Comparison of ENCODE assay signal across 22 mouse cellular contexts in genomic region chr1:103796337-103796736, GRCm38 (mm10).
DNase-seq lines count a peak whose midpoint lies in the region; ATAC-seq and TF ChIP-seq lines count a peak whose summit lies in the region.
"Had no signal": no experiment of that assay in that cellular context is flagged by ENCODE, and none has a peak within 500 bp of the region (broad histone marks: within the 10 kb centered on the region; RNA-seq: fewer than 3 reads in every experiment).

No protein-coding gene starts in this region.

- H3K36me3 ChIP-seq in forebrain, embryonic 14.5 days (ENCODE audit: control insufficient read depth, insufficient read depth, low read length), result no peaks in the 10 kb centered on the region
- no peaks in the 10 kb centered on the region for H3K36me3 ChIP-seq in forebrain, embryonic 11.5 days (ENCODE audit: control insufficient read depth, insufficient read depth, low read length)
- no peaks in the 10 kb centered on the region for H3K36me3 ChIP-seq in kidney, postnatal 0 days (ENCODE audit: insufficient read depth, low read length)
- H3K36me3 ChIP-seq in midbrain, embryonic 14.5 days (ENCODE audit: control insufficient read depth, insufficient read depth, low read length), result no peaks in the 10 kb centered on the region
- no peaks in the 10 kb centered on the region for H3K36me3 ChIP-seq in midbrain, embryonic 13.5 days
- H3K36me3 ChIP-seq: embryonic facial prominence, embryonic 12.5 days; embryonic facial prominence, embryonic 15.5 days; forebrain, embryonic 12.5 days; heart, embryonic 12.5 days; heart, embryonic 15.5 days; hindbrain, embryonic 10.5 days; hindbrain, embryonic 13.5 days had no signal

- peak; percentile 7 for DNase-seq in forebrain, embryonic 14.5 days (ENCODE audit: low spot score)
- DNase-seq in forebrain, embryonic 11.5 days (ENCODE audit: low spot score), result no peak
- DNase-seq in kidney, postnatal 0 days (ENCODE audit: low spot score), result peak; percentile 5
- DNase-seq in kidney, adult 11 months, result no peak
- peak; percentile 52 for DNase-seq in midbrain, embryonic 14.5 days
- DNase-seq: adrenal gland, adult 8-10 months; adrenal gland, postnatal 25 days; cerebellum, adult 18-20 months; cerebellum, adult 9-10 months; gastrocnemius, postnatal 25 days; heart, adult 18-20 months; heart, postnatal 10 days; heart, postnatal 36 days had no signal

- no peak overlapping the region for H3K9ac ChIP-seq in forebrain, embryonic 14.5 days (ENCODE audit: low read length)
- H3K9ac ChIP-seq in forebrain, embryonic 11.5 days (ENCODE audit: low read length), result no peak overlapping the region
- no peak overlapping the region for H3K9ac ChIP-seq in kidney, postnatal 0 days (ENCODE audit: low read depth, low read length)
- no peak overlapping the region for H3K9ac ChIP-seq in midbrain, embryonic 14.5 days (replicated peaks; ENCODE audit: low read length)
- no peak overlapping the region for H3K9ac ChIP-seq in midbrain, embryonic 13.5 days (replicated peaks)
- H3K9ac ChIP-seq: embryonic facial prominence, embryonic 12.5 days; embryonic facial prominence, embryonic 15.5 days; forebrain, embryonic 12.5 days; heart, embryonic 12.5 days; heart, embryonic 15.5 days; hindbrain, embryonic 13.5 days had no signal

- no peaks in the 10 kb centered on the region for H3K27me3 ChIP-seq in forebrain, embryonic 14.5 days (replicated peaks; ENCODE audit: control insufficient read depth, insufficient read depth, low read length)
- no peaks in the 10 kb centered on the region for H3K27me3 ChIP-seq in forebrain, embryonic 11.5 days (ENCODE audit: control insufficient read depth, insufficient read depth, low read length)
- no peaks in the 10 kb centered on the region for H3K27me3 ChIP-seq in kidney, postnatal 0 days (ENCODE audit: insufficient read depth, low read length)
- H3K27me3 ChIP-seq in midbrain, embryonic 14.5 days (ENCODE audit: control insufficient read depth, insufficient read depth, low read length), result no peaks in the 10 kb centered on the region
- no peaks in the 10 kb centered on the region for H3K27me3 ChIP-seq in midbrain, embryonic 13.5 days
- H3K27me3 ChIP-seq: embryonic facial prominence, embryonic 12.5 days; embryonic facial prominence, embryonic 15.5 days; forebrain, embryonic 12.5 days; heart, embryonic 12.5 days; heart, embryonic 15.5 days; hindbrain, embryonic 13.5 days had no signal

- no peak for ATAC-seq in forebrain, embryonic 14.5 days
- ATAC-seq in forebrain, embryonic 11.5 days (replicated peaks; ENCODE audit: low FRiP score), result no peak
- ATAC-seq in kidney, postnatal 0 days (replicated peaks; ENCODE audit: low FRiP score, low read depth), result no peak
- ATAC-seq in midbrain, embryonic 14.5 days (ENCODE audit: low FRiP score, low TSS enrichment), result no peak
- no peak for ATAC-seq in midbrain, embryonic 13.5 days
- ATAC-seq: activated CD4-positive, CD25-positive, alpha-beta regulatory T cell, adult 4 months had no signal

- no peak overlapping the region for H3K27ac ChIP-seq in forebrain, embryonic 14.5 days (ENCODE audit: low read depth, low read length)
- H3K27ac ChIP-seq in forebrain, embryonic 11.5 days (ENCODE audit: low read depth, low read length), result no peak overlapping the region
- no peak overlapping the region for H3K27ac ChIP-seq in kidney, postnatal 0 days
- no peak overlapping the region for H3K27ac ChIP-seq in midbrain, embryonic 14.5 days (replicated peaks; ENCODE audit: low read depth, low read length)
- no peak overlapping the region for H3K27ac ChIP-seq in midbrain, embryonic 13.5 days
- H3K27ac ChIP-seq: embryonic facial prominence, embryonic 12.5 days; embryonic facial prominence, embryonic 15.5 days; forebrain, embryonic 12.5 days; heart, embryonic 15.5 days; hindbrain, embryonic 10.5 days; hindbrain, embryonic 13.5 days had no signal

- H3K4me1 ChIP-seq in forebrain, embryonic 14.5 days (ENCODE audit: control insufficient read depth, insufficient read depth, low read length), result no peaks in the 10 kb centered on the region
- H3K4me1 ChIP-seq in forebrain, embryonic 11.5 days (replicated peaks; ENCODE audit: control insufficient read depth, insufficient read depth, low read length), result no peaks in the 10 kb centered on the region
- no peaks in the 10 kb centered on the region for H3K4me1 ChIP-seq in kidney, postnatal 0 days (replicated peaks; ENCODE audit: insufficient read depth, low read length)
- no peaks in the 10 kb centered on the region for H3K4me1 ChIP-seq in midbrain, embryonic 14.5 days (ENCODE audit: control insufficient read depth, insufficient read depth, low read length)
- no peaks in the 10 kb centered on the region for H3K4me1 ChIP-seq in midbrain, embryonic 13.5 days (replicated peaks)
- H3K4me1 ChIP-seq: embryonic facial prominence, embryonic 12.5 days; embryonic facial prominence, embryonic 15.5 days; forebrain, embryonic 12.5 days; heart, embryonic 12.5 days; heart, embryonic 15.5 days; hindbrain, embryonic 10.5 days; hindbrain, embryonic 13.5 days had no signal

- TF ChIP-seq CTCF in kidney, postnatal 0 days (IDR thresholded peaks at IDR 0.05; ENCODE audit: low read depth), result peak; percentile 31

- H3K4me3 ChIP-seq in forebrain, embryonic 14.5 days (ENCODE audit: low read depth, low read length), result no peak overlapping the region
- no peak overlapping the region for H3K4me3 ChIP-seq in forebrain, embryonic 11.5 days (ENCODE audit: low read depth, low read length)
- no peak overlapping the region for H3K4me3 ChIP-seq in kidney, postnatal 0 days (replicated peaks; ENCODE audit: low read depth, low read length)
- H3K4me3 ChIP-seq in midbrain, embryonic 14.5 days (replicated peaks; ENCODE audit: low read depth, low read length), result no peak overlapping the region
- H3K4me3 ChIP-seq in midbrain, embryonic 13.5 days (replicated peaks), result no peak overlapping the region
- H3K4me3 ChIP-seq: embryonic facial prominence, embryonic 12.5 days; embryonic facial prominence, embryonic 15.5 days; forebrain, embryonic 12.5 days; heart, embryonic 12.5 days; heart, embryonic 15.5 days; hindbrain, embryonic 10.5 days; hindbrain, embryonic 13.5 days had no signal

- no peaks in the 10 kb centered on the region for H3K9me3 ChIP-seq in forebrain, embryonic 14.5 days (replicated peaks; ENCODE audit: control insufficient read depth, low read length)
- H3K9me3 ChIP-seq in forebrain, embryonic 11.5 days (ENCODE audit: control insufficient read depth, low read length), result no peaks in the 10 kb centered on the region
- no peaks in the 10 kb centered on the region for H3K9me3 ChIP-seq in kidney, postnatal 0 days (replicated peaks; ENCODE audit: low read length)
- no peaks in the 10 kb centered on the region for H3K9me3 ChIP-seq in midbrain, embryonic 14.5 days (ENCODE audit: control insufficient read depth, low read length)
- H3K9me3 ChIP-seq in midbrain, embryonic 13.5 days, result no peaks in the 10 kb centered on the region
- H3K9me3 ChIP-seq: embryonic facial prominence, embryonic 12.5 days; embryonic facial prominence, embryonic 15.5 days; forebrain, embryonic 12.5 days; heart, embryonic 12.5 days; heart, embryonic 15.5 days; hindbrain, embryonic 10.5 days; hindbrain, embryonic 13.5 days had no signal

- no peak overlapping the region for H3K4me2 ChIP-seq in forebrain, embryonic 14.5 days (ENCODE audit: low read length)
- no peak overlapping the region for H3K4me2 ChIP-seq in forebrain, embryonic 11.5 days (ENCODE audit: low read depth, low read length, severe bottlenecking)
- no peak overlapping the region for H3K4me2 ChIP-seq in kidney, postnatal 0 days (ENCODE audit: low read length)
- no peak overlapping the region for H3K4me2 ChIP-seq in midbrain, embryonic 14.5 days (ENCODE audit: low read length)
- H3K4me2 ChIP-seq in midbrain, embryonic 13.5 days (replicated peaks), result no peak overlapping the region
- H3K4me2 ChIP-seq: embryonic facial prominence, embryonic 12.5 days; embryonic facial prominence, embryonic 15.5 days; forebrain, embryonic 12.5 days; heart, embryonic 12.5 days; heart, embryonic 15.5 days; hindbrain, embryonic 13.5 days had no signal

Comparison
In these comparisons a context has a peak if more than half of its experiments do, and no peak if none do; other contexts are left out.
1. DNase-seq: peak in forebrain, embryonic 14.5 days (single experiment), kidney, postnatal 0 days (single experiment) and midbrain, embryonic 14.5 days (single experiment); none in forebrain, embryonic 11.5 days (single experiment) and kidney, adult 11 months (single experiment).